Mouse (Mus musculus): ENCODE data around the gene Prkar1b. TPM values are rescaled to one million over a fixed set of nuclear protein-coding genes. Genes with fewer than 3 reads are reported as not detected.

Prkar1b gene
- polyA plus RNA-seq, 1 experiment from 2014 or later = 10.9 TPM

DNA sequence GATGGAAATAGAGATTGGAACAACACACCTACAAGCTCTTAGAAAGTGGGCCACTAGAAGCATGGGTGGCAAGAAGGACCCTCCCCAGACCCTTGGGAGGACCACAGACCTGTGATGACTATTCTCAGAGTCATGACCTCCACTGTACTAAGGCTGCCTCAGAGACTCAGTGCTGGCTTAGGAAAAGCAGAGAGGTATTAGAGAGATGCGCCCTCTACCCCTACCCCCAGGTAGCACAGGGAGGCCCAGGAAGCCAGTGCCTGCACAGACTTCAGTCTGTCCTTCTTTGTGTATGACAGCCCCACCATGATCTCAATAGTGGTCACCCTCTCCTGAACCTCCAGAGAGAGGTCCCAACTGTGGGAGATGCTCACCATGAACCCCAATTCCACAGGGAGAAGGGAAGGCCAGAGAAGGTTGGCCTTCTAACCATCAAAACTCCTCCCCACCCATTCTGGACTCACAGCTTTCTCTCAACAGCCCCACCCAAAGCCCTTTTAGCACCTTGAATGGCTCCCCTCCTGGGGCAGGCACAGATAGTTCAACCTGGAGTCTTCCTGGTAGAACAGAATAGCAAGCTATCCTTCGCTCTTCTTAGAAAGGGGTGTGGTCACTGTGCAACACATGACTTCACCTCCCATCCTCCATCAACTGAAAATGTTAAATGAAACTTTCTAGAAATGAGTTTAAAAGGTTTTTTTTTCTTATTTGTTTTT, 39.5 kb downstream of the Prkar1b start:
- Histone ChIP-seq H3K27me3 (ENCODE audit: control insufficient read depth, insufficient read depth, low read length) (no peaks in the 10 kb centered on the region), H3K4me1 (replicated peaks; ENCODE audit: control insufficient read depth, insufficient read depth, low read length) (no peaks in the 10 kb centered on the region), H3K4me2 (ENCODE audit: low read depth, low read length, severe bottlenecking) (no peak overlapping the region), H3K27ac (ENCODE audit: low read depth, low read length) (no peak overlapping the region), H3K36me3 (ENCODE audit: control insufficient read depth, insufficient read depth, low read length) (no peaks in the 10 kb centered on the region), H3K4me3 (ENCODE audit: low read depth, low read length) (no peak overlapping the region), H3K9me3 (ENCODE audit: control insufficient read depth, low read length) (no peaks in the 10 kb centered on the region), H3K9ac (ENCODE audit: low read length) (no peak overlapping the region)
- ATAC-seq (replicated peaks; ENCODE audit: low FRiP score) (no peak), DNase-seq (ENCODE audit: low spot score) (no peak)
- WGBS = 83% methylated on average over 2 of the region's 2 CpGs

- DNase-seq (ENCODE audit: low spot score) = no peak
- Histone ChIP-seq H3K36me3 (ENCODE audit: control insufficient read depth, insufficient read depth, low read length) (no peaks in the 10 kb centered on the region), H3K9ac (ENCODE audit: low read length) (no peak overlapping the region), H3K4me3 (ENCODE audit: low read depth, low read length) (no peak overlapping the region), H3K4me2 (ENCODE audit: low read depth, low read length, severe bottlenecking) (no peak overlapping the region), H3K9me3 (ENCODE audit: control insufficient read depth, low read length) (no peaks in the 10 kb centered on the region), H3K4me1 (replicated peaks; ENCODE audit: control insufficient read depth, insufficient read depth, low read length) (no peaks in the 10 kb centered on the region), H3K27ac (ENCODE audit: low read depth, low read length) (no peak overlapping the region), H3K27me3 (ENCODE audit: control insufficient read depth, insufficient read depth, low read length) (no peaks in the 10 kb centered on the region)
- ATAC-seq (replicated peaks; ENCODE audit: low FRiP score) = no peak
- 84% methylated on average over 9 of the region's 9 CpGs for WGBS
These were observed 42.0 kb downstream of the Prkar1b start for GRCm38 (mm10) chr5:139107815-139108214.

DNA sequence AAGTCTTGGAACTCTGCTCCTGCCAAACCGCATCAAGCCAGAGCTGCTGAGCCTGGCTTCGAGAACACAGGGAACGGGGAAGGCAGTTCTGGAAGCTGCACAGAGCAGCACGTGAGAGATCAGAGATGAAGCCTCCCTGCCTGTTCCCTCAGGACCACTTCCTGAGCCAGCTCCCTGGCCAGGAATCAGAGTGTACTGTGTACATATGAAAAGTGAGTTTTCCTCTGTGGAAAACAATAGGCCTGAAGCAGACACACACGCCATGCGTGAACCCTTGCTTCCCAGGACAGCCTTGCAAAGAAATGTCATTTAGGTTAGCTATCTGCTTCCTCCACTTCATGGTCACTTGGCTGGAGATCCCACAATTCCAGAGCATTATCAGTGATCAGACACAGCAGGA, 48.0 kb downstream of the Prkar1b start:
- no peaks in the 10 kb centered on the region for H3K27me3 ChIP-seq (ENCODE audit: control insufficient read depth, insufficient read depth, low read length)
- no peaks in the 10 kb centered on the region for H3K36me3 ChIP-seq (ENCODE audit: control insufficient read depth, insufficient read depth, low read length)
- H3K4me3 ChIP-seq (ENCODE audit: low read depth, low read length) = no peak overlapping the region
- no peak for ATAC-seq (replicated peaks; ENCODE audit: low FRiP score)
- WGBS = 80% methylated on average over 6 of the region's 6 CpGs
- no peaks in the 10 kb centered on the region for H3K9me3 ChIP-seq (ENCODE audit: control insufficient read depth, low read length)
- H3K4me2 ChIP-seq (ENCODE audit: low read depth, low read length, severe bottlenecking) = no peak overlapping the region
- H3K4me1 ChIP-seq (replicated peaks; ENCODE audit: control insufficient read depth, insufficient read depth, low read length) = no peaks in the 10 kb centered on the region
- no peak overlapping the region for H3K9ac ChIP-seq (ENCODE audit: low read length)
- no peak overlapping the region for H3K27ac ChIP-seq (ENCODE audit: low read depth, low read length)
- DNase-seq (ENCODE audit: low spot score) = no peak

- Histone ChIP-seq H3K27ac (ENCODE audit: low read depth, low read length) (no peak overlapping the region), H3K27me3 (ENCODE audit: control insufficient read depth, insufficient read depth, low read length) (no peaks in the 10 kb centered on the region), H3K4me3 (ENCODE audit: low read depth, low read length) (no peak overlapping the region), H3K9ac (ENCODE audit: low read length) (no peak overlapping the region), H3K36me3 (ENCODE audit: control insufficient read depth, insufficient read depth, low read length) (no peaks in the 10 kb centered on the region), H3K4me2 (ENCODE audit: low read depth, low read length, severe bottlenecking) (no peak overlapping the region), H3K4me1 (replicated peaks; ENCODE audit: control insufficient read depth, insufficient read depth, low read length) (no peaks in the 10 kb centered on the region; the same call in 1 of the 2 replicates), H3K9me3 (ENCODE audit: control insufficient read depth, low read length) (no peaks in the 10 kb centered on the region)
- WGBS = 57% methylated on average over 12 of the region's 12 CpGs
- DNase-seq (ENCODE audit: low spot score) = no peak
- ATAC-seq (replicated peaks; ENCODE audit: low FRiP score) = no peak
These were observed 50.5 kb downstream of the Prkar1b start for GRCm38 (mm10) chr5:139098991-139099972.

DNA sequence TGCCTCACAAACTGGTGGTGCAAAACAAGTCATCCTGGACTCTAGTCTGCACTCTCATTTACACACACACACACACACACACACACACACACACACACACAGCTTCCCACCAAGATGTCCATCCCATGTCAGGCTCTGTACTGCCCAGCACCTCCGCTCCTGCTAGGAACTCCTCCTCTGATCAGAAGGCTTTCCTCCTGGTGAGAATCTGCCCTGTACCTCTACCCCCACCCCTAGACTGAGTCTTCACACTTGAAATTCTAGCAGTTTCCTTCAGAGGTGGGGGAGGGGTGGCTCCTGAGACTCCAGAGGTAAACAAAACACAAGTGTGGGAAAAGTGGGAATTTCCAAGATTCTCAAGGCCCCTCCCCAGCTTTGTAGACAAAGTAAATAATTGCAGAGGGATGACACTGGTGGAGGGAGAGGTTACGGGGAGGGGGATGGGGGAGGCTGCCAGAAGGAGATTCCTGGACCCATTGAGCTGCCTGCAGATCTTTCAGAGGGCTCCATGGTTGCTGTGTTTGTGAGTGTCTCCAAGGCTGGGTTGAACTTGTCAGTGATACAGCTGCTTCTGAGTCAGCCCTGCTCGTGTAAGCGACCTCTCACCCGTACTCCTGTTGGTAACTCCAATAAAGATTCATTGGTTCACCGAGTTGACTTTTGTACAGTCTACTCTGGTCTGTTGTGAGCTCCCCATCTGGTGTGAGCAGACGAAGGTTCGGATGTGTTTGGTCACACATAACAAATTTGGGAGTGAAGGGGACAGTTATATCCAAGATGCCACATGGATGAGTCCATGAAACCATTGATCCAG, 54.3 kb downstream of the Prkar1b start:
- Histone ChIP-seq H3K4me1 (replicated peaks; ENCODE audit: control insufficient read depth, insufficient read depth, low read length) (no peaks in the 10 kb centered on the region; the same call in 1 of the 2 replicates), H3K4me3 (ENCODE audit: low read depth, low read length) (no peak overlapping the region), H3K4me2 (ENCODE audit: low read depth, low read length, severe bottlenecking) (no peak overlapping the region), H3K36me3 (ENCODE audit: control insufficient read depth, insufficient read depth, low read length) (no peaks in the 10 kb centered on the region), H3K27ac (ENCODE audit: low read depth, low read length) (no peak overlapping the region), H3K9me3 (ENCODE audit: control insufficient read depth, low read length) (no peaks in the 10 kb centered on the region), H3K27me3 (ENCODE audit: control insufficient read depth, insufficient read depth, low read length) (no peaks in the 10 kb centered on the region), H3K9ac (ENCODE audit: low read length) (no peak overlapping the region)
- DNase-seq (ENCODE audit: low spot score) (no peak), ATAC-seq (replicated peaks; ENCODE audit: low FRiP score) (no peak)
- WGBS = 86% methylated on average over 8 of the region's 8 CpGs

- H3K27ac ChIP-seq (ENCODE audit: low read depth, low read length) = no peak overlapping the region
- H3K4me3 ChIP-seq (ENCODE audit: low read depth, low read length) = no peak overlapping the region
- no peaks in the 10 kb centered on the region; the same call in 1 of the 2 replicates for H3K4me1 ChIP-seq (replicated peaks; ENCODE audit: control insufficient read depth, insufficient read depth, low read length)
- no peak overlapping the region for H3K4me2 ChIP-seq (ENCODE audit: low read depth, low read length, severe bottlenecking)
- WGBS = 80% methylated on average over 4 of the region's 4 CpGs
- no peaks in the 10 kb centered on the region for H3K36me3 ChIP-seq (ENCODE audit: control insufficient read depth, insufficient read depth, low read length)
- H3K27me3 ChIP-seq (ENCODE audit: control insufficient read depth, insufficient read depth, low read length) = no peaks in the 10 kb centered on the region
- no peak overlapping the region for H3K9ac ChIP-seq (ENCODE audit: low read length)
- no peaks in the 10 kb centered on the region for H3K9me3 ChIP-seq (ENCODE audit: control insufficient read depth, low read length)
- no peak for DNase-seq (ENCODE audit: low spot score)
- ATAC-seq (replicated peaks; ENCODE audit: low FRiP score) = no peak
These were observed 56.3 kb downstream of the Prkar1b start for GRCm38 (mm10) chr5:139093534-139093933.

DNA sequence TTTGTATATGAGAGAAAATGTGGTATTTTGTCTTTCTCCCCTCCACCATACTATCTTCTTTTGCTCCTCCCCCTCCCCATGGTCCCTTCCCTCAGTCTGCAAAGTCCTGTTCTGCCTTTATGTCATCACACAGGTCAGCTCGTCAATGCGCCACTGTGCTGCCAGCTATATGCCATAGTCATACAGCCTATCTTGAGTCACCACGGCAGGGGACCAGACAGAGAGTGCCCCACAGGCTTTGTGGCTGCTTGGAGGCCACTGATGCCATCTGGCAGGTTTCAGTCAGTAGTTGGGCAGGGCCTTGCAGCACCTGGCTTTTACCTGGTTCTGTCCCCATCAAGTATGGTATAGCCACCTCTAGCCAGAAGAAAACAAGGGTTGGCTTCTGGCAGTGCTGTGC, 58.1 kb downstream of the Prkar1b start:
- H3K27me3 ChIP-seq (ENCODE audit: control insufficient read depth, insufficient read depth, low read length) = no peaks in the 10 kb centered on the region
- H3K9ac ChIP-seq (ENCODE audit: low read length) = no peak overlapping the region
- no peak overlapping the region for H3K4me3 ChIP-seq (ENCODE audit: low read depth, low read length)
- no peaks in the 10 kb centered on the region; the same call in 1 of the 2 replicates for H3K4me1 ChIP-seq (replicated peaks; ENCODE audit: control insufficient read depth, insufficient read depth, low read length)
- no peaks in the 10 kb centered on the region for H3K36me3 ChIP-seq (ENCODE audit: control insufficient read depth, insufficient read depth, low read length)
- ATAC-seq (replicated peaks; ENCODE audit: low FRiP score) (no peak), DNase-seq (ENCODE audit: low spot score) (no peak)
- 95% methylated on average over 3 of the region's 3 CpGs for WGBS
- H3K27ac ChIP-seq (ENCODE audit: low read depth, low read length) = no peak overlapping the region
- no peak overlapping the region for H3K4me2 ChIP-seq (ENCODE audit: low read depth, low read length, severe bottlenecking)
- H3K9me3 ChIP-seq (ENCODE audit: control insufficient read depth, low read length) = no peaks in the 10 kb centered on the region

DNA sequence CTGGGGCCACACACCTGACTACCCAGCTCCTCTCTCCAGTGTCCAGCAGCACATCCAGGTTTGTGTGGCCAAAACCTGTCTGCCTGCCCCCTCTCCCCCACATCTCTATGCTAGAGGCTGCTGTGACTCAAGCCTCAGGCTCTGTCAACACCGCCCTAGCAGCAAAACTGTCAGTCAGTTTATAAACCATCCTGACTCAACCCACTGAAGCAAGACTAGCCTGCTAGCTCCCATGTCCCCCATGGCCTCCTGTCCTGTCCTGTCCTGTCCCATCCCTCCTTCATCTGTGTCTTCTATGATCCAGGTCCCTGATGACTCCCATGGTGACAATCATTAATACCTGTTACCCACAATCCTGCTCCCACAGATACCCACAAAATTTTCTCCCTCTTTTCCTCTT, 59.6 kb downstream of the Prkar1b start:
- H3K4me3 ChIP-seq (ENCODE audit: low read depth, low read length) = no peak overlapping the region
- 87% methylated on average over 1 of the region's 1 CpGs for WGBS
- H3K9ac ChIP-seq (ENCODE audit: low read length) = no peak overlapping the region
- no peak overlapping the region for H3K27ac ChIP-seq (ENCODE audit: low read depth, low read length)
- DNase-seq (ENCODE audit: low spot score) = no peak
- H3K4me2 ChIP-seq (ENCODE audit: low read depth, low read length, severe bottlenecking) = no peak overlapping the region
- ATAC-seq (replicated peaks; ENCODE audit: low FRiP score) = no peak
- no peaks in the 10 kb centered on the region for H3K4me1 ChIP-seq (replicated peaks; ENCODE audit: control insufficient read depth, insufficient read depth, low read length)
- H3K27me3 ChIP-seq (ENCODE audit: control insufficient read depth, insufficient read depth, low read length) = no peaks in the 10 kb centered on the region
- no peaks in the 10 kb centered on the region for H3K9me3 ChIP-seq (ENCODE audit: control insufficient read depth, low read length)
- no peaks in the 10 kb centered on the region for H3K36me3 ChIP-seq (ENCODE audit: control insufficient read depth, insufficient read depth, low read length)

Measured in forebrain, embryonic 11.5 days (tissue).